Mouse (Mus musculus): ENCODE results near the gene Gpr37l1. TPM values are rescaled to one million over a fixed set of nuclear protein-coding genes. Genes with fewer than 3 reads are reported as not detected.

The Gpr37l1 gene
- polyA plus RNA-seq (2014; fragmentation: Illumina TruSeq; extraction: RNeasy Lipid Tissue Mini Kit (QIAGEN cat#74804); ENCODE audit: low read depth, low replicate concordance): 0.42 TPM

GRCm38 (mm10) chr1:135167435-135167834 is at the start of gene Gpr37l1:
Gpr37l1 (minus strand) TSS chr1:135167681.

GRCm38 (mm10) chr1:135146077-135146945 is 21.2 kb downstream of the Gpr37l1 start, which contains the start of gene Arl8a:
Arl8a (plus strand) TSS chr1:135146824.

GRCm38 (mm10) chr1:135132473-135132872 is 35.0 kb downstream of the Gpr37l1 start, which contains the start of gene Ptpn7:
Ptpn7 (plus strand) TSS chr1:135132700.

Other genes starting within 250 kb of the Gpr37l1 start
- gene Ppp1r12b, start 211.7 kb downstream of the Gpr37l1 start, polyA plus RNA-seq (2014; fragmentation: Illumina TruSeq; extraction: RNeasy Lipid Tissue Mini Kit (QIAGEN cat#74804); ENCODE audit: low read depth, low replicate concordance): 27.2 TPM
- gene Ube2t, start 205.1 kb downstream of the Gpr37l1 start, polyA plus RNA-seq (2014; fragmentation: Illumina TruSeq; extraction: RNeasy Lipid Tissue Mini Kit (QIAGEN cat#74804); ENCODE audit: low read depth, low replicate concordance): 2.5 TPM
- gene Lgr6, start 62.4 kb downstream of the Gpr37l1 start, polyA plus RNA-seq (2014; fragmentation: Illumina TruSeq; extraction: RNeasy Lipid Tissue Mini Kit (QIAGEN cat#74804); ENCODE audit: low read depth, low replicate concordance): 0.11 TPM
- gene Ptpn7, start 35.0 kb downstream of the Gpr37l1 start, polyA plus RNA-seq (2014; fragmentation: Illumina TruSeq; extraction: RNeasy Lipid Tissue Mini Kit (QIAGEN cat#74804); ENCODE audit: low read depth, low replicate concordance): 2.4 TPM
- 58.6 TPM for gene Arl8a, start 20.9 kb downstream of the Gpr37l1 start, polyA plus RNA-seq (2014; fragmentation: Illumina TruSeq; extraction: RNeasy Lipid Tissue Mini Kit (QIAGEN cat#74804); ENCODE audit: low read depth, low replicate concordance)
- 90.6 TPM for gene Elf3, start 90.9 kb upstream of the Gpr37l1 start, polyA plus RNA-seq (2014; fragmentation: Illumina TruSeq; extraction: RNeasy Lipid Tissue Mini Kit (QIAGEN cat#74804); ENCODE audit: low read depth, low replicate concordance)
- 92.7 TPM for gene Rnpep, start 116.4 kb upstream of the Gpr37l1 start, polyA plus RNA-seq (2014; fragmentation: Illumina TruSeq; extraction: RNeasy Lipid Tissue Mini Kit (QIAGEN cat#74804); ENCODE audit: low read depth, low replicate concordance)
- gene Timm17a, start 146.1 kb upstream of the Gpr37l1 start, polyA plus RNA-seq (2014; fragmentation: Illumina TruSeq; extraction: RNeasy Lipid Tissue Mini Kit (QIAGEN cat#74804); ENCODE audit: low read depth, low replicate concordance): 75.2 TPM
- gene Lmod1, start 157.1 kb upstream of the Gpr37l1 start, polyA plus RNA-seq (2014; fragmentation: Illumina TruSeq; extraction: RNeasy Lipid Tissue Mini Kit (QIAGEN cat#74804); ENCODE audit: low read depth, low replicate concordance): 9.7 TPM
- gene Shisa4, start 207.6 kb upstream of the Gpr37l1 start, polyA plus RNA-seq (2014; fragmentation: Illumina TruSeq; extraction: RNeasy Lipid Tissue Mini Kit (QIAGEN cat#74804); ENCODE audit: low read depth, low replicate concordance): 5.2 TPM

Data from adipose tissue, adult 10 weeks (tissue).